Mouse (Mus musculus) Patski (cell line): ENCODE measurements at regions not wholly inside any gene's neighbourhood (a gene's known extent, or its start where the extent isn't known, plus 50 kb on each side); places are given as distances from the start of the nearest gene placed in this dataset.

Experiments
- ATAC-seq: fragments of 100-300 bp; one replicate; pipeline ENCODE4 v1.8.0; 2021
- CTCF ChIA-PET: fragments of 350-600 bp; sonication (Branson Sonifier 250); formaldehyde crosslinking; loops from one replicate; lab custom pipeline; 2022; ENCODE audit warnings: inconsistent platforms; lab: Charles Lee
- POLR2A ChIA-PET: fragments of 350-600 bp; sonication (Branson Sonifier 250); formaldehyde crosslinking; loops from one replicate; lab custom pipeline; 2022; ENCODE audit warnings: antibody characterized with exemption, inconsistent platforms; lab: Charles Lee
- DNase-seq: peaks from one replicate; pipeline ENCODE4 v3.0.0-alpha.2; 2011; ENCODE audit warnings: low read depth, low spot score
- H3K27me3 ChIP-seq: fragments of 371-371 bp; one replicate; pipeline ENCODE4 v1.5.1; 2021
- CTCF ChIP-seq: fragments of 100-300 bp; IDR thresholded peaks from one replicate; pipeline ENCODE4 v1.5.1; 2021
- in situ Hi-C: fragments of 300-500 bp; cut with MboI; formaldehyde crosslinking; loops from 3 replicates; pipeline ENCODE4 v1.11.1; 2018; ENCODE audit warnings: low pct_unique_long_range_greater_than_20kb, mixed read lengths

DNA sequence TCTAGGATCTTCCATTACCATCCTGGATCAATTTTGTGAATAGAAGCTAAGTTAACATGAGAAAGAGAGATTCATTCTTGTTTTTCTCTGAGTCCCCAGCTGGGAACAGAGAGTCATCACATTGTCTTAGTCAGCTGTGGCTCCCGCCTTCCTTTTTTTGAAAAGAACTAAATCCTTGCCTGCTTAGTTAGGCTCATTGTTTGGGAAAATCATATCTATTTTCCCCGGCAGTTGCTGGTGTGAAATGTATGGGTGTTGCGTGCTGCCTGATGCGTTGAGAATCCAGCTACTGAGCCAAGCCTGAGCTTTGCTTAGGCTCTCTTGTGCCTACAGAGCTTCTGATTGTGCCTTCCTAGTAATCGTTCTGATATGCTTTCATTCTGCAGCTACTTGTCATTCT, 66.3 kb downstream of the Fam50b start:
- no peaks in the 10 kb centered on the region for H3K27me3 ChIP-seq
- POLR2A ChIA-PET: no interaction called here
- in situ Hi-C loops: no loop called here
- CTCF ChIA-PET: no interaction called here
- no peak for DNase-seq
- no peak for TF ChIP-seq CTCF
- ATAC-seq: no peak

DNA sequence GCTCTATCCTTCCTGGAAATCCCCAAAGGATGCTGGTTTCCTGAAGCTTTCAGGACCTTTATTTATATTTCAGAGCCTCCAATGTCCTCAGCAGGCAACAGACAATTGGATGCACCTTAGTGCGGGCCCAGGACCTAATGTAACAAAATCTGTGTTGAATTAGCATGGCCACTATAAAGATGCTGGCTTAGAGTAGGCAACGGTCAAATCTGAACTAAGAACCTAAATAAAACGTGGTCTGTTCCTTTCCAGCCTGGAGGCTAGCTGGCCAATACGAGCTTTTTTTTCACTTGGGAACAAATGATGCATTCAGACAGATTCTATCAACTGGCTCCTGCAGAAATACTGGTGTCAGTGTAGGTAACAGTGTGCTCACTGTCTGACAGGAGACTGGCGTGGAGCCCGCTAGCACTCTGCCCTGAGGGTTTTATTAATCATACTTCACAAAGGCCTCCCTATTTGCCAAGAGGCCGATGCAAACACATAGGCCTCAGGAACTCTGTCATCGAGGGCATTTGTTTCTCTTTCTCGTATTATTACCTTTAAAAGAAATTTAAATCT, 68.5 kb upstream of the Prpf4b start:
- DNase-seq (no peak), ATAC-seq (no peak)
- in situ Hi-C loops: no loop called here
- ChIA-PET POLR2A (no interaction called here), CTCF (no interaction called here)
- no peak for TF ChIP-seq CTCF
- H3K27me3 ChIP-seq: no peaks in the 10 kb centered on the region

DNA sequence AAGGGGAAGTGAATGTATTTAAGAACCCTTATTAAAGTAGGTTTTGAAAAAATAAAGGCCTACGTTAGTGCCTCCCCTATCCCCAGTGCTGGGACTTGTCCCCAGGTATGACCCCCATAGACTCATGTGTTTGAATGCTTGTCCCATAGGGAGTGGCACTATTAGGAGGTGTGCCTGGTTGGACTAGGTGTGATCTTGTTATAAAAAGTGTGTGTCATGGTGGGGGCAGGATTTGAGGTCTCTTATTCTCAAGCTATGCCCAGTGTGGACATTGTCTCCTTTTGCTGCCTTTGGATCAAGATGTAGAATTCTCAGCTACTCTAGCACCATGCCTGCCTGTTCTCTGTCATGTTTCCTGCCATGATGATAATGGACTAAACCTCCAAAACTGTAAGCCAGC, 65.6 kb upstream of the Prpf4b start:
- CTCF ChIA-PET: no interaction called here
- no peaks in the 10 kb centered on the region for H3K27me3 ChIP-seq
- DNase-seq: no peak
- POLR2A ChIA-PET: no interaction called here
- in situ Hi-C loops: no loop called here
- no peak for ATAC-seq
- TF ChIP-seq CTCF: no peak

DNA sequence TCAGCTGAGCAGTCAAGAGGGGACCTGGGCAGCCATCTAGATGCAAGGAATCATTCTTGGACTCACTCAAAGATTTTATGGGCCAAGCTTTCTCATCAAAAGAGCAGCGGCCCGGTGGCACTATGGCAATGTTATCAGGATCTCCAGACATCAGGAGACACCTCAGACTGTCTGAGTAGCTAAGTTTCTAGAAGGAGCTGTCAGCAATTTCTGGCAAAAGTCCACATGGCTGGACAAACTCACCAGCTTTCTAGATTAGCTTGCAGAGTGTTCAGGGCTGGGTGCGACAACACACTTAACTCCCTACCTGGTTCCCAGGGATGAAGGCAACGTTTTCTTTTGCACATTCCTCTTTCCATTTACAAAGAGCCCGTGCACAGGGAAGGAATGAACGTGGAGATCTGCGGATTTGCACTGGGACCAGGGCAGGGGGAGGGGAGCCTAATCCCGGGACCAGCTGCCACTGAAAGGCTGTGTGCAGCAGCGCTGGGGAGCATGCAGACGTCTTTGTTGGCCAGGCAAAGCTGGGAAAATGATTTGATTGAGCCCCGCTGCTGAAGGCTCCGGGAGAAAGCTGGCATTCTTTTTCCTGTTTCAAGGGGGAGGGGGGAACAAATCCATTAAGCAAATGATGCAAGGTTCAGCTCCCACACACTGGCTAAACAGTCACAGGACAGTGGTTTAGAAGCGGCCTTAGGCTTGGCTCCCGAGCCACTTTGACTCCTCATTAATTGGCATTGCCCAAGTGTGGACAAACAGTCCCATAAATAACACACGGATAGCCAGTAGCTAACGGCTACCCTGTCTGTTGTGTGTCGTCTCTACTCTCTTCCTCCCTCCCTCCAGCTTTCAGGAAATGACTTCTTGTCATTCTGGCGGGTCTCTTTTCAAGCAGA, 60.7 kb upstream of the Prpf4b start:
- no peaks in the 10 kb centered on the region for H3K27me3 ChIP-seq
- CTCF ChIA-PET: no interaction called here
- TF ChIP-seq CTCF: no peak

DNA sequence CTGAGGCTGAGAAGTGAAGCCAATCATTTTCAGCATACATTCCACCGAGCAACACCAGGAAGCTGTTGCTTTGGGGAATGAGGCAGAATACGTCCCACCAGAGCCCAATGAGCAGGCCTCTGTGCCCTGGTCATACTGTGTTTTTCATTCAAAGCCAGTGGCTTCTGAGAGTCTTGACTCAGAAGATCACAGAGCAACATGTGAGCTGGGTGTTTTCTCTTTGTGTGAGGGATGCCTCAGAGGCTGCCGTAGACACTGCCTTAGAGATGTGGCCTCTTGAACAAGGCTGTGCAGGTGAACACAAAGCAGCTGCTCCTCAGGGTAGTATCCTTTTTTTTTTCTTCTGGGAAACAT, 60.1 kb upstream of the Prpf4b start:
- ATAC-seq: no peak
- in situ Hi-C loops: no loop called here

More for the DNA sequence above, 60.7 kb upstream of the Prpf4b start:
- DNase-seq (peak; percentile 50), ATAC-seq (peak; percentile 39)
- in situ Hi-C loops: no loop called here
- POLR2A ChIA-PET: no interaction called here

DNA sequence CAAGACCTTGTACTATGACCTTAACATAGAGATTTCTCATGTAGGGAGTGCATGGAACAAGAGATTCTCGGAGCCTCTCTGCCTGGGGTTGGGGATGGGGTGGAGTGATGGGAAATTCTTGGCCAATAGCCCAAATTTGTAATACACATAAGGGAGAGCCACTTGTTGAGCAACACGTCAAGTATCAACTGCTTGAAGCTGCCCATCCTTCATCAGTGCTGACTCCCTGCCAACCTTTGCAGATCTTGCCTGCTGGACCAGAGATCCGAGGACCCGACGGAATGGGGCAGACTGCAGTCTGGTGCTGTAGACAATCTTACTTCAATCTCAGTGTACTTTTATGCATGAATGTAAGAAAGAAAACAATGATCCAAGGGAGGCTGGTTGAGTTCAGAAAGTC, 56.9 kb upstream of the Prpf4b start:
- no peak for ATAC-seq
- CTCF ChIA-PET: no interaction called here
- in situ Hi-C loops: no loop called here
- POLR2A ChIA-PET: no interaction called here
- no peak for DNase-seq
- H3K27me3 ChIP-seq: no peaks in the 10 kb centered on the region
- no peak for TF ChIP-seq CTCF

More for the DNA sequence above, 60.1 kb upstream of the Prpf4b start:
- ChIA-PET CTCF (no interaction called here), POLR2A (no interaction called here)
- no peak for DNase-seq
- H3K27me3 ChIP-seq: no peaks in the 10 kb centered on the region
- TF ChIP-seq CTCF: no peak

DNA sequence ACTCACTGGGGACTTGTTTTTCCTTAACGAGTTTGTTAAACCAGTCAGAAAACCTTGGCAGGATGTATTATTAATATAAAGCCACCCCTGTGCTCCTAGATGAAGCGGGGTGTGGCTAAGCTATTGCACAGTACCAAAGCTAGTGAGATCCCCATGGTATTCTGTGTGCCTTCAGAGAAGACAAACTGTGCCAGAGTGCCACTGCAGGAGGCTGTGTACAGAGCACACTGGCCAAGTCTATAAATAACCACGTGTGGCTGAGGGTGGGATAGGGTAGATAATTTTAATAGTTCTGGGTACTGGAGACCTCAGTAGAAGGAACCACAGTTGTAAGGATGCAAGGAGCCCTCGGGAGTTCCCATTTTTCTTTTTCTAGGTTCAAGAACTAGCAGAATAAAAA, 54.7 kb upstream of the Prpf4b start:
- in situ Hi-C loops: loop anchor here (5.0 kb wide), 1 partner anchor 37 kb away; no protein-coding TSS in a partner anchor
- no peak for TF ChIP-seq CTCF
- DNase-seq: no peak
- no peaks in the 10 kb centered on the region for H3K27me3 ChIP-seq
- ChIA-PET POLR2A (no interaction called here), CTCF (no interaction called here)
- ATAC-seq: no peak

DNA sequence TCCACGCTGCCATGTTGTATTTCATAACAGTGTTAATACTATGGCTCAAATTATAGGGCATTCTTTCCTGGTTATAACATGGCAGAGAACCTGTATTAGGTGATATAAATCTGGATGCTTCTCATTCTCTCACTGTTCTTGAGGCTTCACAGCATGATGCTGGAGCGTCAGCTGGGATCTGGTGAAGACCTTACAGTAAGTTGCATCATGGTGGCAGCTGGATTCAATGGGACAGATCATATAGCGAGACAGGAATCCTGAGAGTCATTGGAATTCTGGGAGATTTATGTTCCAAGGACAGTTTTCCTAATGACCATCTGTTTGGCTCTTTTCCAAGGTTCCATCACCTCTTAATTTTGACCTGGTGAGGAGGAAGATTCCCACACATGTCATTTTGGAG, 53.2 kb upstream of the Prpf4b start:
- in situ Hi-C loops: loop anchor here (5.0 kb wide), 1 partner anchor 35 kb away; no protein-coding TSS in a partner anchor
- CTCF ChIA-PET: interaction anchor here (1.8 kb wide), 1 partner anchor 11 kb away, joined by 5 read pairs; no protein-coding TSS in a partner anchor

DNA sequence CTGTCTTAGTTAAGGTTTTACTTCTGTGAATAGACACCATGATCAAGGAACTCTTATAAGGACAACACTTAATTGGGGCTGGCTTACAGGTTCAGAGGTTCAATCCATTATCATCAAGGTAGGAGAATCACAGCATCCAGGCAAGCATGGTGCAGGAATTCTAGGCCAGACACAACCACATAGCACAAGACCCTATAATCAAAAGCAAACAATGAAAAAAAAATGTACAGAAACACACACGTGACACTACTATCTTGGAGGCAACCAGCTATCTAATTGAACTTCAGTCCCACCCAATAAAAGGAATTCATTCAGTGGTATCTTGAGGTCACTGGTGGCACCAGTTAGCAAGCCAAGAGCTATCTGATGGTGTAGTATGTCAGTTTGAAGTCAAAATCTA, 50.9 kb upstream of the Prpf4b start:
- ATAC-seq: no peak
- peaks cover 2% of the 10 kb centered on the region for H3K27me3 ChIP-seq
- CTCF ChIA-PET: no interaction called here
- in situ Hi-C loops: loop anchor here (5.0 kb wide), 1 partner anchor 33 kb away; no protein-coding TSS in a partner anchor
- POLR2A ChIA-PET: no interaction called here
- TF ChIP-seq CTCF: no peak
- DNase-seq: no peak

More for the DNA sequence above, 53.2 kb upstream of the Prpf4b start:
- POLR2A ChIA-PET: no interaction called here
- DNase-seq (no peak), ATAC-seq (no peak)
- no peak for TF ChIP-seq CTCF
- H3K27me3 ChIP-seq: no peaks in the 10 kb centered on the region
